Mouse (Mus musculus) limb, embryonic 13.5 days (tissue): ENCODE results near the gene Naf1. TPM values are rescaled to one million over a fixed set of nuclear protein-coding genes. Genes with fewer than 3 reads are reported as not detected.

Experiments
- ATAC-seq: fragments of 200-750 bp; cut with Nextera tagmentation; 2 replicates; pipeline ENCODE4 v1.8.0; 2017; ENCODE audit warnings: low read depth, moderate number of reproducible peaks, moderate TSS enrichment; ENCODE audit not compliant: low FRiP score
- H3K27ac ChIP-seq: fragments of 300-500 bp; sonication (generic); 2 replicates; pipeline ENCODE4 v1.5.1; 2015; ENCODE audit warnings: inconsistent platforms, mild to moderate bottlenecking, moderate library complexity
- H3K27me3 ChIP-seq: fragments of 300-500 bp; sonication (generic); 2 replicates; pipeline ENCODE4 v1.6.1; 2015; ENCODE audit warnings: mild to moderate bottlenecking, inconsistent platforms
- H3K36me3 ChIP-seq: fragments of 300-500 bp; sonication (generic); 2 replicates; pipeline ENCODE4 v1.6.1; 2015; ENCODE audit warnings: inconsistent platforms, mild to moderate bottlenecking, moderate library complexity
- H3K4me1 ChIP-seq: fragments of 300-500 bp; sonication (generic); 2 replicates; pipeline ENCODE4 v1.6.1; 2015; ENCODE audit warnings: inconsistent platforms
- H3K4me2 ChIP-seq: fragments of 300-500 bp; sonication (generic); replicated peaks from 2 replicates; pipeline ENCODE4 v1.6.1; 2015; ENCODE audit warnings: inconsistent platforms, mild to moderate bottlenecking, moderate library complexity
- H3K4me3 ChIP-seq: fragments of 300-500 bp; sonication (generic); 2 replicates; pipeline ENCODE4 v1.5.1; 2015; ENCODE audit warnings: moderate library complexity, mild to moderate bottlenecking, inconsistent platforms
- H3K9ac ChIP-seq: fragments of 300-500 bp; sonication (generic); 2 replicates; pipeline ENCODE4 v1.6.1; 2015; ENCODE audit warnings: mild to moderate bottlenecking, inconsistent platforms
- H3K9me3 ChIP-seq: fragments of 300-500 bp; sonication (generic); 2 replicates; pipeline ENCODE4 v1.6.1; 2016; ENCODE audit warnings: inconsistent platforms
- WGBS: fragments of 180-500 bp; shearing (Covaris S2); methylation state at CpG from one replicate; pipeline ENCODE4 v1.1.7; 2015; 5-methylcytosine and 5-hydroxymethylcytosine counted together
- polyA plus RNA-seq: library from polyadenylated mRNA; unstranded; fragments of >200 nt; fragmentation: Nextera tagmentation; extraction: Ambion mirVana; gene quantifications from 2 replicates; pipeline ENCODE4 v1.2.1, GENCODE M21; 2015

Gene Naf1
- polyA plus RNA-seq, 1 experiment from 2014 or later = 2.9 TPM

DNA sequence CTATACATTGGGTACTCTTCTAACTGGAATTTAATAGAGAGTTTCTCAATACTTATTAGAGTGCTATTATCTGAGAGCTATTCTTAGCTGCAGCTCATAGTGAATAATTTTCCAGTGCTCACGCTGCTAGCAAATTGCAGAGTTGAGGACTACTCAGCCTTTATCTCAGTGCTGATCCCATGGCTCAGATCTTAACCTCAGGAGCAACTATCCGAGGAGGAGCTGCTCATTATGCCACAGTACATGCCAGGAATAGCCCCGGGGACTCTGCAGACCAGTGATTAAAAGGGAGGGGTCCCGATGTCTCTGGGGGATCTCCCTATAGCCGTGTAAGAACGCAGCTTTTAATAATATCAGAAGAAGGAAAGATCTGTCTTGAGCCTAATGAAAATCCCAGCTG, 50.7 kb downstream of the Naf1 start:
- Histone ChIP-seq H3K4me3 (no peak overlapping the region), H3K27ac (no peak overlapping the region), H3K36me3 (no peaks in the 10 kb centered on the region), H3K9ac (no peak overlapping the region), H3K4me1 (no peaks in the 10 kb centered on the region), H3K27me3 (no peaks in the 10 kb centered on the region), H3K4me2 (no peak overlapping the region), H3K9me3 (no peaks in the 10 kb centered on the region)
- no peak; the same call in 1 of the 2 replicates for ATAC-seq
- 49% methylated on average over 6 of the region's 6 CpGs for WGBS

DNA sequence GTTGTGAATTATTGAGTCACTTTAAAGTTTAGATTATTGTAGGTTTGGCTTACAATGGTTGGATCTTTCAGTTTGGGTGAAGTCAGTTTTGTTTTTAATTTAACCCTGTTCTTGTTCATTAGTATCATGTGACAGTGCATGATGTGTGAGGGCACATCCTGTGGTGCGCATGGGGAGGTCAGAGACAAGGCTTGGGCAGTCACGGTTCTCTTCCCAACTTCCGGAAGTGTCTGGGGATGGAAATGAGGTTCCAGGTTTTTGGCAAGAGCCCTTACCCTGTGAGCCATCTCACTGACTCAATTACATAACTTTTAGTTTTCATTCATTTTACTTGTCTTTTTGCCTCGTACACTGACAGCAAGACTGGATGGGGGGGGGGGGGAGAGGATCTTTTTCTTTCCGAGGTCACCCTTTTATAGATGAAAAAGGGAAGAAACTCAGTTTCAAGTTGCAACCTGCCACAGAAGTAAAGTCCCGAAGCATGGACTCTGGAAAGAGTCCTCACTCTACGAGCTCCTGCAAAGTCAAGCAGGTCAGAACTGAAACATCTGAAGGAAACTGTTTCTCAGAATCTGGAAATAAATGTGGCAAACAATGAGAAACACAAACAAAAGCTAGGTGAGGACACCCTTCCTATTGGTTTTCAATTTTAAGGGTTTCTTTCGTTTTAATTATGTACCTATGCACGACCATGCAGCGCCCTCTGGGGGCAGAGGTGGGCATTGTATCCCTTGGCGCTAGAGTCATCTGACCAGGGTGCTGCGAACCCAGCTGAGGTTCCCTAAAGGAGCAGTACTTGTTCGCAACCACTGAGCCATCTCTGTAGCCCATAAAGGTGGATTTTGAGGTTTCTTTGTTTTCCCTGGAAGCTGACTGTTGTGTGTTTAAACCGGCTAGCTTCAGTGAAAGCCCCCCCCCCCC, 53.9 kb downstream of the Naf1 start:
- no peak overlapping the region for H3K4me2 ChIP-seq
- no peaks in the 10 kb centered on the region for H3K9me3 ChIP-seq
- no peaks in the 10 kb centered on the region for H3K27me3 ChIP-seq
- 61% methylated on average over 14 of the region's 14 CpGs for WGBS
- H3K4me1 ChIP-seq = no peaks in the 10 kb centered on the region
- no peak overlapping the region for H3K27ac ChIP-seq
- ATAC-seq = no peak
- H3K36me3 ChIP-seq = no peaks in the 10 kb centered on the region
- H3K9ac ChIP-seq = no peak overlapping the region
- H3K4me3 ChIP-seq = no peak overlapping the region

DNA sequence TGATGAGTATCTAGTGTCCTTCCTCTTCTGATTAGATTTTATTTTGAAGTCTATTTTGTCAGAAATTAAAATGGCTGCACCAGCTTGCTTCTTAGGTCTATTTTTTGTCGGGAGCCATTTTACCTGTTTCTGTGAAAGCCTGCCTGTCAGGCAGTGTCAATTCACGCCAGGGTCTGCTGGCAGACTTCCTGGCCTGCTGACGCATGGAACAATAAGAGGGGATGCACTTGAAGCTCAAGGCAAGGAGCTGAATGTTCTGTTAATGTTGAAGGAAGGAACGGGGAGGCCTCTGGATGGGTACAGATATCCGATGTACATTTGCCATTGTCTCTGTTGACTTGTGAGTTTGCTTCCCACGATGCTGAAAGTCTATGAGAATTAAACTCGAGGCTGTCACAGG, 56.0 kb downstream of the Naf1 start:
- Histone ChIP-seq H3K4me2 (no peak overlapping the region), H3K27me3 (no peaks in the 10 kb centered on the region), H3K4me3 (no peak overlapping the region), H3K27ac (no peak overlapping the region), H3K4me1 (no peaks in the 10 kb centered on the region), H3K36me3 (no peaks in the 10 kb centered on the region), H3K9ac (no peak overlapping the region), H3K9me3 (no peaks in the 10 kb centered on the region)
- WGBS = 70% methylated on average over 7 of the region's 7 CpGs
- no peak for ATAC-seq

DNA sequence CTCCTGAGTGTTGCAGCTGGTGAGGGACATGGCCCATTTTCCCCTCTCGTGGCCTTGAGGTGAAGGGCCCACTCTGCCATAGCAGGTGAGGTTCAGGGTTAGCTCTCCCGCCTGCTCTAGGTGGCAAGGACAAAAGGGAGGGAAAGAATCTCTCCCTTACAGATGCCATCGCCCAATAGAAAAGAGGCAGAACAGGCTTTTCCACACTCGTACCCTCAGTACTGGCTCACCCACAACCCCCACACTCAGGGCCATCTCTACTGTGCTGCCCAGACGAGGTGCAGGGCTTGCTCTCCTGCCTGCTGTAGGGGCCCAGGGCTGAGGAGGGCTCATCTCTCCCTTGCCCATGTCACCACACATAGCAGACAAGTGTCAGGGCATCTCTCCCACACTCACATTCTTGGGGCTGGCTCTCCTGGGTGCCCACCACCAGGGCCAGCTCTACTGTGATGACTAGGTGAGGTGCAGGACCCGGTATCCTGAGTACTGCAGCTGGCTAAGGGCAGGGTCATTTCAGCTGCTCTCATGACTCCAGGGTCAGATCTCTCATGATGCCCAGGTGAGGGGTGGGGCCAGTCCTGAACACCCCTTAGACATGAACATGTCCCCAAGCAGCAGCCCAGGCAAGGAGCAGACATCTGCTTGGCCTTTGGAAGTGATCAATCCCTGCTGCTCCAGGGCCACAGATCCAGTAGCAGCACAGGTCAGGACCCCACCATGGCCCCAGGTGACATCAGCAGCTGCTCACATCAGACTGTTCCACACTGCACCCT, 57.9 kb downstream of the Naf1 start:
- 56% methylated on average over 6 of the region's 6 CpGs for WGBS
- Histone ChIP-seq H3K36me3 (no peaks in the 10 kb centered on the region), H3K4me1 (no peaks in the 10 kb centered on the region), H3K4me3 (no peak overlapping the region), H3K4me2 (no peak overlapping the region), H3K27ac (no peak overlapping the region), H3K27me3 (no peaks in the 10 kb centered on the region), H3K9ac (no peak overlapping the region), H3K9me3 (no peaks in the 10 kb centered on the region)
- no peak for ATAC-seq

DNA sequence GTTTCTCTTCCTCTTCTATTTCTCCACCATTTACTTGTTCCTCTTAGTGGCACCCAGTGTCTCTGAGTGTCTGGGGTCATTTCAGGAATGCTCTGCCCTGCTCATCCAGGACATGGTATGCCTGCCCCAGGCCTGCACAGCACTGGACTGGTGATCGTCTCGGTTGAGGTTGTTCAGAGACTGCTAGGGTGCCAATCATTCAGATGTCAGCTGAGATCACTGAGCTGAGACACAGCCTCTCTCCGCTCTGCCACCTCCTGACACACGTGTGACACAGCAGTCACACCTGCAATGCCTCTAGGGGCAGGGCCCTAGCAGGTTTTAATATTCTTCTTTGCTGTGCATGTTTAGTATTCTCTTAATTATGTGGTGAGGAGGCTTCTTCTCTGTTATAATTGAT, 58.5 kb downstream of the Naf1 start:
- Histone ChIP-seq H3K4me2 (no peak overlapping the region), H3K9ac (no peak overlapping the region), H3K4me1 (no peaks in the 10 kb centered on the region), H3K36me3 (no peaks in the 10 kb centered on the region), H3K27ac (no peak overlapping the region), H3K9me3 (no peaks in the 10 kb centered on the region), H3K4me3 (no peak overlapping the region), H3K27me3 (no peaks in the 10 kb centered on the region)
- ATAC-seq = no peak
- WGBS = 72% methylated on average over 4 of the region's 4 CpGs

DNA sequence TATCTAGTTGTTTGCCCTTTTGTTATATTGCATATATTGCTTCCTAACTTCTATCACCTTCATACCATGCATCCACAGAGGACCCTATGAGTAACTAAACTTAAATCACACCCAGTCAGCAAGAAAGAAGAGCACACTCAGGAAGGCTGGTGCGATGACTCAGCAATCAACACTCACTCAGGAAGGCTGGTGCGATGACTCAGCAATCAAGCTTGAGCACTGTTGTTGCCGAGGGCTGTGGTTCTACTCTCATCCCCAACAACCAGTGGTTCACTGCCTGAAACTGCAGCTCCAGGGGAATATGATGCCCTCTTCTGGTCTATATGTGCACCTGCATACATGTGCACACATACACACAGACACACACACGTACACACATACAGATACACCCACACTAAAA, 73.7 kb downstream of the Naf1 start:
- no peak overlapping the region for H3K4me2 ChIP-seq
- ATAC-seq = no peak

DNA sequence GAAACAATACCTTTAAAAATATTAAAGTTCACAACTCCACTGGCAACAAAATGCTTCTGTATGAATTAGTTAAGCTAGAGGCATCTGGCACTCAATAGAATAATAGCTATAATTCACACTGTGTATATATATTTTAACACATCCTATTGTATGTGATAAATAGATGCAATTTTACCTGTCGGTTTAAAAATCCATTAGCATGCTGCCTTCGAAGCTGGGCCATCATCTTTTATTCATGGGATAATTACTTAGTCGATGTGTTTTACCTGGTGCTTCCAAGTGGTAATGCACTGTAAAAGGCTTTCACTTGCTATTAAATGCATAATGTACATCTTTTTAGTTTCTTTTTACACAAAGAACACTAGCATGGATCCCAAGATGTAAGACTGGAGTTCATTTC, 76.2 kb downstream of the Naf1 start:
- H3K4me3 ChIP-seq = no peak overlapping the region
- H3K36me3 ChIP-seq = no peaks in the 10 kb centered on the region
- H3K27me3 ChIP-seq = no peaks in the 10 kb centered on the region
- H3K9ac ChIP-seq = no peak overlapping the region
- H3K4me2 ChIP-seq = no peak overlapping the region
- 81% methylated on average over 3 of the region's 3 CpGs for WGBS
- no peaks in the 10 kb centered on the region for H3K9me3 ChIP-seq
- no peaks in the 10 kb centered on the region for H3K4me1 ChIP-seq
- ATAC-seq = no peak
- no peak overlapping the region for H3K27ac ChIP-seq

More for the DNA sequence above, 73.7 kb downstream of the Naf1 start:
- Histone ChIP-seq H3K9ac (no peak overlapping the region), H3K9me3 (no peaks in the 10 kb centered on the region), H3K27ac (no peak overlapping the region), H3K27me3 (no peaks in the 10 kb centered on the region), H3K4me1 (no peaks in the 10 kb centered on the region), H3K36me3 (no peaks in the 10 kb centered on the region), H3K4me3 (no peak overlapping the region)
- 96% methylated on average over 4 of the region's 4 CpGs for WGBS

Other genes with a start within 250 kb of the Naf1 start
- 0.06 TPM in 1 of 2 replicates, not detected in the other for gene Npy5r, start 172.1 kb upstream of the Naf1 start, polyA plus RNA-seq
- gene Npy1r, start 163.0 kb upstream of the Naf1 start, polyA plus RNA-seq = 1.4 and 1.8 TPM in 2 replicates